In the genomic region with DNA sequence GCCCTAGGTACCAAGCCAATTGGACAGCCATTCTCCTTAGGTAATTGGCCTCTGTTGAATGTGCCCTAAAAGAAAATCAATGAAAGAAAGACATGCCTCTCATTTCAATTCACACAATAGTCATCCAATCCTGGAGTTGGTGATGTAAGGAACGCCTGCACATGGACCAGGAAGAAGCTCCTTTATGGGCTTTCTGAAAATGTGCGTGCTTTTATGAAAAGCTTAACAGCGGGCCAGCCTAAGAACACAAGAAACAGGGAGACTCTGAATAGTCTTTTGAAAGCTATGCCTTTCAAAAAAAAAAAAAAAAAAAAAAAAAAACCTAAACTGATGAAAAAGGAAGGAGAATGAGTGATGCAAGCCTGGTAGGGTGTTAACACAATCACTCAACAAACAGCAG, we compare ENCODE assay signal across 19 mouse cellular contexts.
"Had no signal": no experiment of that assay in that cellular context is flagged by ENCODE, and none has a peak within 500 bp of the region (broad histone marks: within the 10 kb centered on the region; RNA-seq: fewer than 3 reads in every experiment).

No protein-coding gene starts in this region.

- H3K4me1 ChIP-seq: midbrain, embryonic 10.5 days; midbrain, embryonic 12.5 days; neural tube, embryonic 13.5 days; neural tube, embryonic 15.5 days had no signal

- H3K27me3 ChIP-seq: midbrain, embryonic 12.5 days; neural tube, embryonic 13.5 days; neural tube, embryonic 15.5 days had no signal

- H3K9me3 ChIP-seq: midbrain, embryonic 10.5 days; midbrain, embryonic 12.5 days; neural tube, embryonic 13.5 days; neural tube, embryonic 15.5 days had no signal

- H3K27ac ChIP-seq: midbrain, embryonic 10.5 days; midbrain, embryonic 12.5 days; neural tube, embryonic 13.5 days; neural tube, embryonic 15.5 days had no signal

- DNase-seq: lung, adult 18-20 months; lung, embryonic 14.5 days; lung, postnatal 10 days; lung, postnatal 4 days; midbrain, embryonic 14.5 days; retina, postnatal 1 day; right cerebral cortex, adult 18-20 months; right cerebral cortex, postnatal 25 days; right cerebral cortex, postnatal 4 days; spleen, adult 18-20 months; thymus, adult 18-20 months; thymus, postnatal 14 days; thymus, postnatal 36 days had no signal

- H3K36me3 ChIP-seq: midbrain, embryonic 10.5 days; midbrain, embryonic 12.5 days; neural tube, embryonic 13.5 days; neural tube, embryonic 15.5 days had no signal

- H3K4me3 ChIP-seq: midbrain, embryonic 10.5 days; midbrain, embryonic 12.5 days; myocyte; neural tube, embryonic 13.5 days; neural tube, embryonic 15.5 days had no signal

- H3K9ac ChIP-seq: lung, embryonic 14.5 days; midbrain, embryonic 12.5 days; neural tube, embryonic 13.5 days; neural tube, embryonic 15.5 days had no signal

- H3K4me2 ChIP-seq: lung, embryonic 14.5 days; midbrain, embryonic 12.5 days; neural tube, embryonic 13.5 days; neural tube, embryonic 15.5 days had no signal

- ATAC-seq: midbrain, embryonic 16.5 days had no signal
